Mouse (Mus musculus): Measurements from ENCODE around the gene Rtn1. TPM values are rescaled to one million over a fixed set of nuclear protein-coding genes. Genes with fewer than 3 reads are reported as not detected.

Rtn1 gene
- polyA plus RNA-seq, 1 experiment, result 2.8 TPM

- no peak for DNase-seq (ENCODE audit: low spot score)
Measured at GRCm38 (mm10) chr12:72374823-72375225, 34.0 kb downstream of the Rtn1 start.

GRCm38 (mm10) chr12:72373916-72374615 is 34.8 kb downstream of the Rtn1 start:
- no peak for DNase-seq (ENCODE audit: low spot score)

GRCm38 (mm10) chr12:72370081-72370480 is 38.8 kb downstream of the Rtn1 start:
- no peak for DNase-seq (ENCODE audit: low spot score)

GRCm38 (mm10) chr12:72366763-72367162 is 42.1 kb downstream of the Rtn1 start:
- no peak for DNase-seq (ENCODE audit: low spot score)

- no peak for DNase-seq (ENCODE audit: low spot score)
Measured at GRCm38 (mm10) chr12:72366104-72366437, 42.8 kb downstream of the Rtn1 start.

GRCm38 (mm10) chr12:72365231-72366103 is 43.4 kb downstream of the Rtn1 start:
- DNase-seq (ENCODE audit: low spot score), result no peak

- no peak for DNase-seq (ENCODE audit: low spot score)
Measured at GRCm38 (mm10) chr12:72364543-72364942, 44.3 kb downstream of the Rtn1 start.

- DNase-seq (ENCODE audit: low spot score), result no peak
Measured at GRCm38 (mm10) chr12:72361701-72362354, 47.0 kb downstream of the Rtn1 start.

- no peak for DNase-seq (ENCODE audit: low spot score)
Measured at GRCm38 (mm10) chr12:72360926-72361615, 47.8 kb downstream of the Rtn1 start.

- no peak for DNase-seq (ENCODE audit: low spot score)
Measured at GRCm38 (mm10) chr12:72359903-72360302, 49.0 kb downstream of the Rtn1 start.

GRCm38 (mm10) chr12:72357667-72358420 is 51.0 kb downstream of the Rtn1 start:
- no peak for DNase-seq (ENCODE audit: low spot score)

- DNase-seq (ENCODE audit: low spot score), result no peak
Measured at GRCm38 (mm10) chr12:72354241-72354640, 54.6 kb downstream of the Rtn1 start.

- no peak for DNase-seq (ENCODE audit: low spot score)
Measured at GRCm38 (mm10) chr12:72353506-72353905, 55.3 kb downstream of the Rtn1 start.

- DNase-seq (ENCODE audit: low spot score), result no peak
Measured at GRCm38 (mm10) chr12:72348508-72348907, 60.3 kb downstream of the Rtn1 start.

GRCm38 (mm10) chr12:72347184-72347583 is 61.7 kb downstream of the Rtn1 start:
- no peak for DNase-seq (ENCODE audit: low spot score)

GRCm38 (mm10) chr12:72343639-72344038 is 65.2 kb downstream of the Rtn1 start:
- DNase-seq (ENCODE audit: low spot score), result no peak

- no peak for DNase-seq (ENCODE audit: low spot score)
Measured at GRCm38 (mm10) chr12:72336009-72336408, 72.8 kb downstream of the Rtn1 start.

GRCm38 (mm10) chr12:72332488-72333013 is 76.3 kb downstream of the Rtn1 start:
- DNase-seq (ENCODE audit: low spot score), result no peak

- no peak for DNase-seq (ENCODE audit: low spot score)
Measured at GRCm38 (mm10) chr12:72331912-72332487, 76.9 kb downstream of the Rtn1 start.

- DNase-seq (ENCODE audit: low spot score), result no peak
Measured at GRCm38 (mm10) chr12:72326087-72326486, 82.8 kb downstream of the Rtn1 start.

- no peak for DNase-seq (ENCODE audit: low spot score)
Measured at GRCm38 (mm10) chr12:72325025-72325424, 83.8 kb downstream of the Rtn1 start.
